Mouse (Mus musculus) inflammation-experienced regulatory T-cells, adult 6 months (primary cell): ENCODE data around the gene Ric3. TPM values are rescaled to one million over a fixed set of nuclear protein-coding genes. Genes with fewer than 3 reads are reported as not detected.
"Not testable (repeated sequence)": the region's sequence is repeated elsewhere in the genome, so short reads cannot be mapped to it uniquely, and the experiment has no call there.

Experiments
- ATAC-seq: one replicate; pipeline ENCODE4 v1.8.0; 2017
- polyA plus RNA-seq, 3 experiments: library from polyadenylated mRNA; unstranded; fragments of 100-300 nt; shearing (Covaris generic); gene quantifications; one replicate each; pipeline ENCODE4 v1.2.1; 2017

The Ric3 gene
- polyA plus RNA-seq = not detected

DNA sequence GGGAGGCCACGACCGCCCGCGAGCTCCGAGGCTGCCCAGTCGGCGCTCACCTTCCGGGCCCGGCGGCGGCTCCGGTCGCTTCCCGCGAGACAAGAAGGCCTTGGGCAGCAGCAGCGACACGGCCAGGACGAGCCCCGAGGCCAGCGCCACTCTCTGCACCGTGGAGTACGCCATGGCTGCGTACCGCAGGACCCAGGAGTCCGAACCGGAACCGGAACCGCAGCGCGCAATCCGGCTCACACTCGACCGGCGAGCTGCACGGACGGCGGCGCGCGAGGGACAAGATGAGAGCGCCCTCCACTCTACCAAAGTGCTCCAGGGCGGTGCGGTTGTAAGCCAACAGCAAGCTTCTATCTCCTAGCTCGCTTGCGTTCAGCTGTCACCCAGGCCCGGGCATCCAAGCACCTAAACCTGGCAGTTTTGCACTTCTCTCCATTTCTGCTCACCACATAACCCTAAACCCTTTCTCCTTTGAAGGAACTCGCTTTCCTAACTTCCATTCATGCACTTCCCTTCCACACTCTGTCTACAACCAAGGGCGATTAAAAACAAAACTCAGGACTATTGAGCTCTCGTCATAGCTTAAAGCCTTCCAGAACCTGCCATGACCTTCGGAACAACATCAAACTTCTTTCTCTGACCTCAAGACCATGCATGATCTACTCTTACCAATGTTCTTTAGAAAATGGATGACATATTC, at the start of gene Ric3:
Gene Ric3, minus strand, starts transcription at position 219 of the 700 bp plus-strand sequence.
- no peak for ATAC-seq

DNA sequence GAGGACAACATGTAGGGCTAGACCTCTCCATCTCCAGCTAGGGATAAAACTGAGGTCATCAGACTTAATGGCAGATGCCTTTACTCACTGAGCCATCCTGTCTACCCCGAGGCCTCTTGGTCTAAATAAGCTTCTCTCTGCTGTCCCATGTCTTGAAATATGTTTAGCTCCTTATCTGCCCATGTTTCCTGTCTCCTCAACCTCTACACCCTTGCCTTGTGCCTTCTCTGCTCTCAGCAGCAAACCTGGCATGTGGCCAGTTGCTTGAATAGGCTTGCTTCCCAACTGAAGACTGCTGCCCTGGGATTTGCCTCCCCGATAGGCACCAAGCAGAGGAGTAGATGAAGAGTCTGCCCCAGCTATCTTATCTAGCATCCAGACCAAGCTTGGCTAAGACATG, 48.4 kb upstream of the Ric3 start:
- ATAC-seq = no peak

DNA sequence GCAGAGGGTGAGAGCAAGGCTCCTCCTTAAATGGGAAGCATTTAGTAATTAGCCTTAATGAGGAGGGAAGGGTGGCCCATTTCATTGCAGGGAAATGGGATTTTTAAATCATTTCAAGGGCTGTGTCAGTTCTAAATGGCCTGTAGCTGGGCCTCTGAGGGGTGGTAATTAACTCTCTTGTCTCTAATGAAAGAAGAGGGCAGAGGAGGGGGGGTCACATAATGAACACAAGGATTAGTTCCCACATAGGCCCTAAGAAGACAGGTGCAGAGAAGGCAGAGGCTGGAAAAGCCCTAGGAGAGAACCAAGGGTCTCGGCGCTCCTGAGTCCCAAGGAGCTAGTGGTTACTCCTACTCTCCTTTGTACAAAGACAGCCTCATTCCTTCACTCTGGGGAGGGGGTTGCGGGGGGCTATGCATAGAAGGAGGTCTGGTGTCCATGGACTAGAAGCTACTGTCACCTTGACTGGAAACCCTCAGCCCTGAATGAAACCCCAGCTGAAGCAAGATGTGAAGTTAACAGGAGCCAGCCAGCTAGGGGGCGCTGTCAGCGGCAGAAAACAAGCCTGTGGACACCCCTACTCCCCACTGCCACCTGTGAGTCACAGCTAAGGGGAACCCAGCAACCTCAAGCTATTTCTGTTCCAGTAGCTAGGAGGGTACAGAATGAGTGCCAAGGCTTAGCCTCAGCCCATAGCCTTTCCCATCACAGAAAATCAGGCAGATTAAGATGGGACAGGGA, 47.0 kb upstream of the Ric3 start:
- ATAC-seq = no peak

DNA sequence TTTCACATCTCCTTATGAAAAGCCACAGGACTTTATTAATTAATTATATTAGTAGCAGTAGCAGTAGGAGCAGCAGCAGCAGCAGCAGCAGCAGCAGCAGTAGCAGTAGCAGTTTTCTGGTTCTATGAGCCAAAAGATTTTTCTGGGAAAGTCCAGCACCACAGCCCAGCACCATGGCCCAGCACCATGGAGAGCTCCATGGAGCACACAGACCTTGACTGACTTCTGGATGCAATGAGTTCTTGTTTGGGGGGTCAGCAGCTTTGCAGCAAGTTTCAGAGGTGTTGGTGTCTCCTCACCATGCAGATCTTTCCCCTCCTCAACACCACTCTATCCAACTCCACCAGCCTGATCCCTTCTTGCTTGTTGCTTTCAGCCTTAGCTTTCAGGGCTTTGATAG, 46.3 kb upstream of the Ric3 start:
- ATAC-seq = no peak

DNA sequence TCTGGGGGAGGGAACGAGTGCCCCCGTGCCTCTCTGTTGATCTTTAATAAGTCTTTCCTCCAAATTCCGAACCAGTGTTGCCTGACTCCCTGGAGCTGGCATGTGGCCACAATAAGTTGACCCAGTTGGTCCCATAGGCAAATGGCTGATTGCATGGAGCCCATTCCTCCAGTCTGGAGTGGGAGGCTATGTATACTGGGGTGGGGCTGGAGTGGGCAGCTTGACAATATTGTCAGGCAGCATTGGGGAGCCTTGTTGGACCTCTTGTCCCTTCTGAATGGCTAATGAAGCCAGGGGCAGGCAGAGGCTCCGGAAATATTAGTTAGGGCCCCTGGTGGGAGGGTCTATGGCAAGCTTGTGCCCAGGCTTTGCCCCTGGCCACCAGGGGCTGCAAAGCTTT, 32.8 kb upstream of the Ric3 start:
- no peak for ATAC-seq

DNA sequence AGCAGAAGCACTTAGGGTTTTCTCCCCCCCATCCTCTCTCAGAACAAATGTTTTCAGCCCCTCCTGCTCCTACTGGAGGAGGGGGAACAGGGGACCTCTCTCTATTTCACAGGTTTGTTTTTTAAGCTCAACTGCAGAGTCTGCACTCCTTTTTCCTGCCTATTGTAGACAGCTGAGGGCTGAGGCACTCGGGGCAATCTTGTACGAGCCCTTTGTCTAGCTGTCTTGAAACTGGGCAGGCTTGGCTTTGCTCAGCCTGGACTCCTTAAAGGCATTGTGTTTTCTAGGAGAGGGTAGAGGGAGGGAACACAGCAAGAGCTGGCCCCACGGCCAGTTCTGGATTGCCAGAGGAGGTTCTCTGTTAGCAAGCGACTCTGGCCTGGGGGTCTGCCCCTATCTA, 32.4 kb upstream of the Ric3 start:
- not testable (repeated sequence) for ATAC-seq

DNA sequence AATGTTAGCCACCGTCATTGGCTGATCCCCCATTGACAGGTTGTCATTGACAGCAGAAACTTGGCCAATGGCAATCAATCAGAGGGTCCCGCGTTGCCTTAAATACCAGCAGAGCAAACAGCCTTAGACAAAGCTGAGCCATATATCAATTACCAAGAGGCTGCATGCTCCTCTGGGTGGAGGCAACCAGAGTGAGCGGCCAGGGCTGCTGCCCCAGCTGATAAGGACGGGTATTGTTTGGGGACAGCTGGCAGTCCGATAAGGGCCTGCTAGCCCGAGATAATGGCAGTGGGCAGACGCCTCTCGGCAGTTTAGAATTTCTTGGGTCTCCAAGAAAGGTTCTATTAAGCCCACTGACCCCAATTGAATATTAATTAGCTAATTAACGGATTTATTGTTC, 31.8 kb upstream of the Ric3 start:
- ATAC-seq = no peak

DNA sequence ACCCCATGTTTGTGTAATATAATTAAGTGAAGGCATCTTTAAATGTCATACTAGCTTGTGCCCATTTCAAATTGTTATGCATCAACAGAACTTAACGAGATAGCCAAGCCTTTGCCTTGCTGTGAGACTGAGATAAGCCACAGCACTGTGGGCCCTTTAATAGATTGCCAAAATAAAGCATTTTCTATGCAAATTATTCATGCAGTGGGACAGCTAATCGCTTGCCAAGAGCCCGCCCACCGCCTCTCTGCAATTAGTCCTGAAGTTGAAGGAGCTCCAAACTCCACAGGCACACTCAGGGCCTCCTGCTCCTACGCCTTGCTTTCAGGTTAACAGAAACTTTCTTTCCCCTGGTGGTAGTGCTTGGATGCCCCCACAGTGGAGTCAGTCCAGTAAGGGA, 27.9 kb upstream of the Ric3 start:
- no peak for ATAC-seq

DNA sequence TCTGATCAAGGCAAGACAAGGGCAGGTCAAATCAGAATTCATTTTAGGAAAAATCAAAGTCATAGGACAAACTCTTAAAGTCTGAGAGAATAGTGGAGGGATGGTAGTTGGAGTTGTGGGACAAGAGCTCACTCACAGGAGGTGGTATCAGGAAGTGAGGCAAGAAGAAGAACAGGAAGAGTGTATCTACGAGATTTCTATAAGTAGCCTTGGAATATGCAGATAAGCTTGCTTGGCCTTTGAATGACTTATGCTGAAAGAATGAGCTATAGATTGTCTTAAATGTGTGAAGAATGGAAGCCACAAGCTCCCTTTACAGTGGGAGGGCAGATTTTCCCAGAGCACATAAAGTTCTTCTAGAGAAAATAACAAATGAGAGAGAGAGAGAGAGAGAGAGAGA, 21.8 kb upstream of the Ric3 start:
- ATAC-seq = no peak

DNA sequence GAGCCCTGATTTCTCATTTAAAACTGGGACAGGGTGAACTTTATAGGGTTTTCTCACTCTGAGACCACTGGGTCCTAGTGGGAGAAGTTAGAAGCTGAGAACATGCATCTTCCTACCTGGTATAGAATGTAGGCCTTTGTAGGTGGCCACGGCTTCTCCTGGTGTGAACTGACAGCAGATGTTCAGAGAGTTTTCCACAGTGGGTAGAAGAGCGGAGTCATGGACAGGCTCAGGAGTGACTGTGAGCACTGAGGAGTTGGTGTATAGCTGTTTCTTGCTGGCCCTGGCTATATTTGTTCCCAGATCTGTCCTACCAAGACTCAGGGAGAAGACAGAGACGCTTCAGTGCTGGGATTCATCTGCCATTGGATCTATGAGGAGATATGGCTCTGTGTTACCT, 18.0 kb upstream of the Ric3 start:
- ATAC-seq = no peak

DNA sequence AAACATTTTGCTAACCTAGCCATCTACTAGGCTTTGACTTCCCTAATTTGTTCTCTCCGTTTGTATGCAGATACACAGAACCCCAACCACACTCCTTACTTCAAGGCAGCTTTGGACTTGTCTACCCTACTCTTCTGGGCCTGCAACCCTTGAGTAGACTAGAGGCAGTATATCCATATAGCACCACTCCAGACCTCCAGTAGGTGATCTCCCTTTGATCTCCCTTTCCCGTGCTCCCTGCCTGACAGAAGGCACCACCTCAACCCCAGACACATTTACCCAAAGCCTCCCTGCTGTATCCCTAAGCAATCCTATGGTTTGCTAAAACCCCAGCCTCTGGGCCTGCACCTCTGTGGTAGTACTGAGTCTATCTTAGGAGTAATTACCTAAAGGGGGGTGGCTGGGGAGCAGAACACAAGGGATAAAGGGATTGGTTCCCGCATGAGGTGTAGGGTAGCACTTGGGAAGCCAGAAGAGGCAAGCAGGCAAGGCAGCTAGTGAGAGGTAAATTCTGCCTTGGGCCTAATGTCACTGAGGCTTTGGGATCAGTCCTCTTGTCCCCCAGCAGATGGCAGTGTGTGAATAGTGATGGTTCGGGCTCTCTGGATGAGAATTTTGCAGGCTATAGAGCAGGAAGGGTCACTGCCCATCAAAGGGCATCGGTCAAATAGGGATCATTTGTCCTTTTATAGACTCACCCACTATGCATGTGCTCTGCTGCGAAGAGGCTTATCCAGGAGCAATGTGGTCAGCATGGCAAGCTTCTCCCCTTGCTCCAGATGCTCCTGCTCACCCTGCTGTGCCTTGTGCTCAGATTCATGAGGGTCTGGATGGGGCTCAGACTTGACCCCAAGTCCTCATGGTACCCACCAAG, 15.3 kb upstream of the Ric3 start:
- ATAC-seq = no peak

DNA sequence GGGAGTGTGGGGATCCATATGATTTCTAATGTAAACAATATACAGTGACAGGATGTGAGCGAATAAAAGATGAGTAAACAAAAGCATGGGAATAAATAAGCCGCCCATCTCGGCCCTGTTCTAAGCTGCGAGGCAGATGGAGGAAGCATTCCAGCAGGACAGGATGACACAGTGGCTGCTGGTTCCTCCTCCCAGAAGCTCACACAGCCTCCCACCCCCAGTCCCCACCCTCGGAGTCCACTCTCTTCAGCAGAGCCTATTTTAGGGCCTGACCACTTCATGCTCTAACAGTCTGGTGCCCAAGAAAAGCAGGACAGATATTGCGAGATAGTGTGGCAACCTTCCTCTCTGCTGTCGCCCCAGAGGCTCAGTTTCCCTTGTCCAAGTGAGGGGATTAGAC, 14.1 kb upstream of the Ric3 start:
- ATAC-seq = no peak

DNA sequence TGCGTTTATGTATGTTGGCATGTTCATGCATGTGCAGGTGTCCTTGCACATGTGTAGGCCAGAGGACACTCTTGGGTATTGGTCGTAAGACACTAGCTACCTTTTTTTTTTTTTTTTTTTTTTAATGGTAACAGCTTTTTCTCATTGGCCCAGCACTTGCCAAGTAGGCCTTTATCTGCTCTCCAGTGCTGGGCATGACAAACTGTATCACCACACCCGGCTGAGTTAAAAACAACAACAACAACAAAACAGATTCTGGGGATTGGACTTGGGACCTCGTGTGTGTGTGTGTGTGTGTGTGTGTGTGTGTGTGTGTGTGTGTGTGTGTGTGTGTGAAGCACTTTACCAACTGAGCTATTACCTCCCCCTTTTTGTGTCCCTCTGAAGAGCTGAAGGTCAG, 13.5 kb upstream of the Ric3 start:
- ATAC-seq = no peak

DNA sequence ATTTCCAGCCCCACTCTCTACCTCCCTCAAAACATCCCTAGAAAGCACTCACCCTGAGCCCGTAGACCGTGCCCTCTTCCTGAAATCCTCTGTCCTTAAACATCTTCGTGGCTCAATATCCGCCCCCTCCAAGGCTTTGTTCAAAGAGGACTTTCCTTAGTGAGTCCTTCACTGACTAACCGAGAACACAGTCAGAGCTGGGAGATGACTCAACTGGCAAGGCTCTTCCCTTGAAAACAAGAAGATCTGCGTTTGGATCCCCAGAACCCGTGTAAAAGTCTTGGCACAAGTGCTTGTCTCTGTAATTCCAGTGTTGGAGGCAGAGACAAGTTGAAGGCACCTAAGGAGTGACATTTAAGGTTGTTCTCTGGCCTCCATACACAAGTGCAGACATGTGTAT, 11.2 kb upstream of the Ric3 start:
- ATAC-seq = no peak

DNA sequence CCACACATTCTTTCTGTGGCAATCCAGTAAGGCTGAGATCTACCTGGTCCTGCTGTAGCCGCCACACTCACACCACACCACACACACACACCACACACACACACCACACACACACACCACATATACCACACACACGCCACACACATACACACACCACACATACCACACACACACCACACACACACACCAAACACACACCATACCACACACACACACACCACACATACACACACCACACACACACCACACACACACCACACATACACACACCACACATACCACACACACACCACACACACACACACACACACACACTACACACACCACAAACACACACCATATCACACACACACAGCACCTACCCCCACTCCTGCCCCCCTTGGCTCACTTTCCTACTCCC, 8.2 kb upstream of the Ric3 start:
- not testable (repeated sequence) for ATAC-seq

DNA sequence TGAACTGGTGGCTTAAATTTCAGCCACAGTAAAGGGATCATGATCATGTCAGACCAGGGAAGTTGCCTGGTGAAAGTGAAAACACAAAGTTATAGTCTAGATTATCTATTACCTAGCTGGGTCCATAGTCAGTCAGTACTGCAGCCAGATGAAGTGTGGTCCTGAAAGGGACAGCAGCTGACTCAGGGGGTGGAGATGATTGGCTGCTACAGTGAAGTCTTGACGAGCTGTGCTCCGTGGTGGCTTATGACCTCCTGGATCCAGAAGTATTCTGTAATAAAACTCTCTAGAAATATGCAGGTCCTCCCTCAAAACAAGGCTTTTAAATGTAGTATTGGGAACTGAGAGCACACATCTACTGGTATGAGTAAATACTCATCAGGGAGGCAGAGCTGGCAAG, 3.8 kb upstream of the Ric3 start:
- no peak for ATAC-seq

DNA sequence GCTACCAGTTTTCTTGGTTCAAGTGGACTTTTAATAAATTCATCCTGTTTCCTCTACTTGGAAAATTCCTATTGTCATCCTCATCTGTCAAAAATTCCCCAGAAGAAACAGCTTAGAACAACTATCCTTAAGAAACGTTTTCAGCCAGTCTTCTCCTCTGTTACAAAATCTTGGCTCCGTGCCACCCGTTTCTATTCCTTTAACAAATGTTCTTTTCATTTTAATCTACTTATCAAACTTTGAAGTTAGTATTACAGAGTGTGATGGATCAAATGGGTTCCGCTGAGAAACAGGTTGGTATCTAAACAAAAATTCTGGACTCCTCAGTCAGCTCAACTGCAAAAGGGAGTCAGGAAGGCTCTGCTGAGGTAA, 668 bp upstream of the Ric3 start:
- no peak for ATAC-seq

DNA sequence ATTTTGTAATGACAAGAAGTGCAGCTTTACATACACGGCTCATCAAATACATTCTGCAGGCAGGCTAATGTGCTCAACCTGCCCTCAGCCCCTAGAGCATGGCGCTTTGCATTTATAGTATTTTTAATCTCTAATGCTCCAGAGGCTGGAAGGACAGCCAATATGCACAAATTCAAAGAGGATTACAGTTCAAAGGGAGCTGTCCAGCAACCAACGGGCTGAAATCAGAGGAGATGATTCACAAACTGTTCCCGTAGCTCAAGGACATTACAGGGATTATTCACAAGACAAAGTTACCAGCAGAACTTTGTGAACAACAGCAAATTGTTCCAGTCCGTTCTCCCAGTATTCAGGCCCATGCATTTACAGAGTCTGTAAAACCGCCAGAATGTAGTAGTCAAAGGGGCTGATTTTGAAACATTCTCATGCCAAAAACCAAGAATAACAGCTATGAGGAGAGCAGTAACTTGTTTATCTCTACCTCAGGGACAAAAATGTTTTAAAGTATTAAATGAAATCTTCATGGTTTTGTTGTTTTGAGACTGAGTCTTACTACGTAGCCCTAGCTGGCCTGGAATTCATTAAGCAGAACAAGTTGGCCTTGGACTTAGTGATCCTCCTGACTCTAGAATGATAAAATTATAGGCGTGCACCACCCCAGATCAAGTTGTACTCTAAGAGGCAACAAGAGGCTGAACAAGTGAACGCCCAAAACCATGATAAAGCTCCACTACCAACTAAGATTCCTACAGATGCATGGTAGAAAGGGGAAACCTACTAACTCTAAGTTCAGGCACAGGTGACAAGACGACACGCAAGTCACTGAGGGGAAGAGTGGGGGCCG, 640 bp downstream of the Ric3 start:
- ATAC-seq = no peak

DNA sequence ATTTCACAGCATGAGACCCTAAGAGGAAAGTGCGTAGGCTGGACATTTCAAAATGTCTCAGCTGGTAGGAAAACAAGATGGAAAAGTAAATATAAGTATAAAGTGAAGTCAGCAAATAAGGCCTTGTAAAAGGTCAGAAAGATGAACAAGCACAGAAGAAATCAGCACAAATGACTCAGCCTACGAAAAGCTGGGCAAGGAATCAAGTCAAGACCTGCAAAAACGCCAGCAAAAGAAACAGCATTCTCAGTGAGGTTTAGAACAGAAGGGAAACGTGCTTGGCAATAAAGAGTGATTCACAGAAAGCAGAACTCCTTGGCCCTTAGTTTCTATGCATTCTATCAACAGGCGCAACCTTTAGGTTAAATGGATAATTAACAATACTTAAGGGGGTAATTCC, 10.8 kb downstream of the Ric3 start:
- ATAC-seq = no peak

DNA sequence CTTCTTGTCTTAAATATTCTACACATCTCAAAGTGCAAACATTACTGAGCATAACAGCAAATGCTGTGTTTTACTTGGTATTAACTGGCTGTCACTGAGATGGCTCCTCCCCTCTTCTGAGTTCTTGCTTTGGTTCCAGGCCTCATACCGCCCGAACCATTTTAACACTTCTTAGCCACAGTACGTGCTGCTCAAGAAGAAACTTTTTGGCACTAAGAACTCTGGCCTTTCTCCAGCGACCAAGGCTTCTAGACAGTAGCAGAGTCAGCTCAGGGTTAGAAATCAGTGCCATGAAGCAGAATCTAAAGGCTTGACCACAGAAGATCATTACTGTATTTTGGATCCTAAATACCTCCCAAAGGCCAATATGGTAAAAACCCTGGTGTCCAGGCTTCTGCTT, 13.5 kb downstream of the Ric3 start:
- ATAC-seq = no peak

DNA sequence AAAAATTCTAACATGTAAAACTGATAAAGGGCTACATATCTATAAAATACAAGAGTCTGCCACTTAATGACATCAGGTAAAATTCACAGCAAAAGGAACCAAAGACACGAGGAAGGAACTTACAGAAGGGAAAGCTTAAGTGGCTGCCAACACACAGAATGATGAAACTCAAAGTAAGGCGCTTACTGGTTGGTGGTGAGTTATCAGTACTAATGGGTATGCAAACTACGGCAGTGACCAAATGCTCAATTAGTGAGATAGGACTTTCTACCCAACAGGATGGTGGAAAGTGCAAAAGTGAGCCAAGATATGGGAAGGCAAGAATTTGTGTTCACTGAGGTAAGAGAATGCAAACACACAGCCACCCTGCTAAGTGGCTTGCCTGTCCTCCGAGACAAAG, 23.6 kb downstream of the Ric3 start:
- ATAC-seq = no peak

DNA sequence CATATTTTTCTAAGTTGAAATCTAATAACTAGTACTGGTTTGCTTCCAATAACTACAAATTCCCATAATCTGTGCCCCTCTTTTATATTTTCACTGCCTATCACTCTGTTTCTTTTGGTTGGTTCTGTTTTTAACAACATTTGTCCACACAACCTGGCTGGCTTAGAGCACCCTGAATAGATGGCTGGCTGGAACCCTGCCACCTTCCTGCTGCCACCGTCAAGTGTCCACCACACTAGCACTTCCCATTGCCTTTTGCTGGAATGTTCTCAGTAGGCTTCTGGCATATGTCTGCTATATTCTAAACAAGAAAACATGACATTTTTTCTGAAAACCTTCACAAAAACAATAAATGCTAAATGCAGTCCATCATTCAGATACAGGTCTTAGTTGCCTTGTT, 32.3 kb downstream of the Ric3 start:
- no peak for ATAC-seq

DNA sequence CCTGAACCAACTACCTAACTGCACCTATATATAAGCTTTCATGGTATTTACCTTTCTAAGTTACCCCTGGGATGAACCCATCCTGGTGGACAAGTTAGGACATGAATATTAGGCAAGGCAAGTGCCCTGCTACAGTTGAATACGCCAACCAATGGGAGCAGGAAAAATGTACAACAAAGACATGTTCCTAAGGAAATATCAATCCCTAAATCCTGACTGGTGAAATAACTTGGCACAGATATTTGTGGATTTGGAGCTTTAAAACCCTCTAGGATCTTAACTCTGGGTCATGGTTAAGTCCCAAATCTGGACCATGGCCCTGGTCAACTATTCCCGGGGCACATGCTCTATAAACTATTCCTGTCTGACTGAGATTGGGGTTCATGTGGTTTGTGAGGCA, 37.3 kb downstream of the Ric3 start:
- no peak for ATAC-seq
